Mouse (Mus musculus) lung, embryonic 16.5 days (tissue): ENCODE measurements around the gene Slc38a9. TPM values are rescaled to one million over a fixed set of nuclear protein-coding genes. Genes with fewer than 3 reads are reported as not detected.
"Not testable (repeated sequence)": the region's sequence is repeated elsewhere in the genome, so short reads cannot be mapped to it uniquely, and the experiment has no call there.

ENCODE experiments used
- ATAC-seq: fragments of 200-750 bp; cut with Nextera tagmentation; 2 replicates; pipeline ENCODE4 v1.8.0; 2017; ENCODE audit warnings: low read depth, mild to moderate bottlenecking, moderate library complexity
- H3K27ac ChIP-seq: fragments of 300-500 bp; sonication (generic); 2 replicates; pipeline ENCODE4 v1.5.1; 2014; ENCODE audit warnings: mild to moderate bottlenecking, control low read depth, low read length
- H3K27me3 ChIP-seq: fragments of 300-500 bp; sonication (generic); 2 replicates; pipeline ENCODE4 v1.6.1; 2014; ENCODE audit warnings: low read depth, low read length, mixed read lengths; ENCODE audit not compliant: control insufficient read depth, insufficient read depth
- H3K36me3 ChIP-seq: fragments of 300-500 bp; sonication (generic); 2 replicates; pipeline ENCODE4 v1.6.1; 2014; ENCODE audit warnings: low read length; ENCODE audit not compliant: control insufficient read depth, insufficient read depth
- H3K4me1 ChIP-seq: fragments of 300-500 bp; sonication (generic); replicated peaks from 2 replicates; pipeline ENCODE4 v1.6.1; 2014; ENCODE audit warnings: low read length, mixed read lengths; ENCODE audit not compliant: control insufficient read depth, insufficient read depth
- H3K4me2 ChIP-seq: fragments of 300-500 bp; sonication (generic); 2 replicates; pipeline ENCODE4 v1.6.1; 2014; ENCODE audit warnings: low read depth, low read length, control low read depth
- H3K4me3 ChIP-seq: fragments of 300-500 bp; sonication (generic); 2 replicates; pipeline ENCODE4 v1.5.1; 2014; ENCODE audit warnings: mild to moderate bottlenecking, low read length, control low read depth
- H3K9ac ChIP-seq: fragments of 300-500 bp; sonication (generic); 2 replicates; pipeline ENCODE4 v1.6.1; 2014; ENCODE audit warnings: low read length, control low read depth
- H3K9me3 ChIP-seq: fragments of 300-500 bp; sonication (generic); 2 replicates; pipeline ENCODE4 v1.6.1; 2016; ENCODE audit warnings: low read length; ENCODE audit not compliant: control insufficient read depth
- WGBS: fragments of 180-500 bp; shearing (Covaris S2); extraction: QIAGEN DNeasy Blood & Tissue Kit; methylation state at CpG from one replicate; pipeline ENCODE4 v1.1.7; 2014; 5-methylcytosine and 5-hydroxymethylcytosine counted together
- polyA plus RNA-seq: library from polyadenylated mRNA; unstranded; fragments of >200 nt; fragmentation: Nextera tagmentation; extraction: Ambion mirVana; gene quantifications from 2 replicates; pipeline ENCODE4 v1.2.1, GENCODE M21; 2015

Slc38a9 gene
- polyA plus RNA-seq, 1 experiment from 2014 or later = 15.7 TPM

- Histone ChIP-seq H3K9ac (no peak overlapping the region), H3K27me3 (no peaks in the 10 kb centered on the region), H3K4me3 (no peak overlapping the region), H3K27ac (no peak overlapping the region), H3K9me3 (no peaks in the 10 kb centered on the region), H3K4me2 (no peak overlapping the region), H3K36me3 (no peaks in the 10 kb centered on the region), H3K4me1 (no peaks in the 10 kb centered on the region)
- no peak for ATAC-seq
- 87% methylated on average over 4 of the region's 4 CpGs for whole genome bisulfite sequencing
Measured at GRCm38 (mm10) chr13:112706351-112706750, 45.8 kb downstream of the Slc38a9 start.

GRCm38 (mm10) chr13:112720078-112720736 lies 59.7 kb downstream of the Slc38a9 start:
- 91% methylated on average over 15 of the region's 15 CpGs for WGBS
- H3K36me3 ChIP-seq = no peaks in the 10 kb centered on the region
- ATAC-seq = no peak
- peaks cover 7% of the 10 kb centered on the region for H3K4me1 ChIP-seq
- no peaks in the 10 kb centered on the region for H3K27me3 ChIP-seq
- no peak overlapping the region for H3K27ac ChIP-seq
- H3K9ac ChIP-seq = no peak overlapping the region
- no peak overlapping the region for H3K4me3 ChIP-seq
- no peak overlapping the region for H3K4me2 ChIP-seq
- no peaks in the 10 kb centered on the region for H3K9me3 ChIP-seq

- WGBS = 33% methylated on average over 9 of the region's 9 CpGs
- Histone ChIP-seq H3K4me2 (no peak overlapping the region), H3K9me3 (no peaks in the 10 kb centered on the region), H3K9ac (no peak overlapping the region), H3K36me3 (no peaks in the 10 kb centered on the region), H3K27me3 (no peaks in the 10 kb centered on the region), H3K4me1 (peaks cover 7% of the 10 kb centered on the region), H3K27ac (peak overlapping the region; percentile 86), H3K4me3 (no peak overlapping the region)
- peak; percentile 98 for ATAC-seq
Measured at GRCm38 (mm10) chr13:112721946-112722729, 61.6 kb downstream of the Slc38a9 start.

GRCm38 (mm10) chr13:112724260-112724659 lies 63.7 kb downstream of the Slc38a9 start:
- ATAC-seq, H3K4me3 ChIP-seq, H3K27ac ChIP-seq, H3K9me3 ChIP-seq, H3K4me1 ChIP-seq, H3K36me3 ChIP-seq, H3K9ac ChIP-seq, H3K4me2 ChIP-seq, H3K27me3 ChIP-seq: not testable (repeated sequence)

GRCm38 (mm10) chr13:112726002-112726401 lies 65.5 kb downstream of the Slc38a9 start:
- Histone ChIP-seq H3K9me3 (no peaks in the 10 kb centered on the region), H3K4me3 (no peak overlapping the region), H3K9ac (no peak overlapping the region), H3K27ac (no peak overlapping the region), H3K4me1 (peaks cover 7% of the 10 kb centered on the region), H3K36me3 (0 out of 2 replicates have a peak, but pooled peaks cover 2% of the 10 kb centered on the region), H3K27me3 (no peaks in the 10 kb centered on the region), H3K4me2 (no peak overlapping the region)
- 52% methylated on average over 3 of the region's 3 CpGs for WGBS
- ATAC-seq = no peak

GRCm38 (mm10) chr13:112733311-112733710 lies 72.8 kb downstream of the Slc38a9 start:
- WGBS = 89% methylated on average over 12 of the region's 12 CpGs
- Histone ChIP-seq H3K36me3 (0 out of 2 replicates have a peak, but pooled peaks cover 2% of the 10 kb centered on the region), H3K27ac (no peak overlapping the region), H3K4me3 (no peak overlapping the region), H3K9ac (no peak overlapping the region), H3K4me1 (peaks cover 15% of the 10 kb centered on the region), H3K27me3 (no peaks in the 10 kb centered on the region), H3K4me2 (no peak overlapping the region), H3K9me3 (no peaks in the 10 kb centered on the region)
- ATAC-seq = no peak

GRCm38 (mm10) chr13:112734906-112735713 lies 74.6 kb downstream of the Slc38a9 start:
- peak overlapping the region; percentile 11; the same call in 1 of the 2 replicates for H3K4me3 ChIP-seq
- H3K27ac ChIP-seq = peak overlapping the region; percentile 60

GRCm38 (mm10) chr13:112736407-112736806 lies 75.9 kb downstream of the Slc38a9 start:
- no peak overlapping the region for H3K4me3 ChIP-seq
- peaks cover 15% of the 10 kb centered on the region for H3K4me1 ChIP-seq
- no peak overlapping the region for H3K4me2 ChIP-seq
- H3K36me3 ChIP-seq = no peaks in the 10 kb centered on the region
- H3K27me3 ChIP-seq = no peaks in the 10 kb centered on the region
- no peak overlapping the region for H3K27ac ChIP-seq
- no peak for ATAC-seq
- H3K9ac ChIP-seq = no peak overlapping the region
- no peaks in the 10 kb centered on the region for H3K9me3 ChIP-seq
- WGBS = 81% methylated on average over 10 of the region's 10 CpGs

More at GRCm38 (mm10) chr13:112734906-112735713, 74.6 kb downstream of the Slc38a9 start:
- 38% methylated on average over 14 of the region's 14 CpGs for WGBS
- Histone ChIP-seq H3K9me3 (no peaks in the 10 kb centered on the region), H3K9ac (peak overlapping the region; percentile 33; the same call in 1 of the 2 replicates), H3K4me1 (peaks cover 15% of the 10 kb centered on the region), H3K4me2 (peak overlapping the region; percentile 42), H3K27me3 (no peaks in the 10 kb centered on the region), H3K36me3 (no peaks in the 10 kb centered on the region)
- ATAC-seq = peak; percentile 95

GRCm38 (mm10) chr13:112737110-112737509 lies 76.6 kb downstream of the Slc38a9 start:
- 72% methylated on average over 9 of the region's 9 CpGs for WGBS
- ATAC-seq = no peak

More at GRCm38 (mm10) chr13:112737110-112737509, 76.6 kb downstream of the Slc38a9 start:
- Histone ChIP-seq H3K9me3 (no peaks in the 10 kb centered on the region), H3K4me3 (no peak overlapping the region), H3K27ac (peak overlapping the region; percentile 19; the same call in 1 of the 2 replicates), H3K4me2 (no peak overlapping the region), H3K4me1 (peaks cover 18% of the 10 kb centered on the region), H3K27me3 (no peaks in the 10 kb centered on the region), H3K36me3 (no peaks in the 10 kb centered on the region), H3K9ac (no peak overlapping the region)
